Mouse (Mus musculus) lung, adult 18-20 months (tissue): ENCODE measurements around the gene Smad3.
A peak's percentile ranks its signal among the peaks of the same experiment; 100 is the strongest.

ENCODE experiments used
- DNase-seq, 2 experiments: peaks; one replicate each; pipeline ENCODE4 v3.0.0; 2022; ENCODE audit warnings: mixed read lengths in 2 of 2

Gene Smad3

DNA sequence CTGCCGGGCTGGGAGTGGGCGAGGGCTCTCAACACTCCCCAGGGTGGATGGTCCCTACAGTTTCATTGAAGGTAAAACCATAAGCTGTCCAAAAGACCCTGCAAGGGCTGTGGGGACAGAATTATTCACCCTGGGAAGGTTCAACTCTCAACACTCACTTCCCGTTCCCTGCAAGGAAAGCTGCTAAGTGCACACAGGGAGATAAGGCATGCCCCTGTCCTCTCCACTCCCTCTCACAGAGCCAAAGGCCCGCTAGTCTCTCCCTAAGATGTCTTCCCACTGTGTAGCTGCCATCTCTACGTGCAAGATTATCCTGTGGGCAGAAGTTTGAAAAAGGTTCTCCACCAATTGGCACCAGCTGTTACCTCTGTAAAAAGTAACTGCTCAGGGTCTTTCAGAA is 60.2 kb downstream of the Smad3 start:
- DNase-seq = no peak

DNA sequence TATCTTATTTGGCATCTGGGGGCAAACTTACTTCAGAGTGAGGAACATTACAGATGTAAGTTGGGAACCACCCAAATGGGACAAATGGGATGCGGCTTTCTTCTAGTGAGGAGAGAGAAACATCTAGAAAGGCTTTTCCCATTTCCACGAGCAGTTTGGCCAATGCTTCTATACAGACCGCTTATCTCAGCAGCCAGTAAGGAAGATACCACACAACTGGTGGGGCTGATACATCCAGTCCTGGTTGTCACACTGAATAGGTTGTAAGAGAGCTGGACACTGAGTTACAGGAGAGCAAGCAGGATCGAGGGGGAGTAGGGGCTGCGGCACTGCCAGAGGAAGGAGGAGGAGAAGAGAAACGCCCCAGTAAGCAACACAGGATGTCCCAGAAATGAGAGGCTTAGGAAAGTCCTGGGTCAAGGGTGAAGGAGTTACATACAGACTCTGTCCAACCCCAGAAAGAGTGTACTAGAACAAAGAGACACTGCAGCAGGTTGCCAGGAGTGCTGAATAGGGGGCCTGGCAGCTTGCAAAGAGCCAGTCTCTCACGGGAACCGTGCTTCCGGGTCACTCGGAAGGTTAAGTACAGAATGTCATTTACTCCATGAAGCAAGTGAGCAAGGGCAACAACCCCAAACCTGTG is 61.2 kb downstream of the Smad3 start:
- peak in 1 of 2 experiments; percentile 54 for DNase-seq

DNA sequence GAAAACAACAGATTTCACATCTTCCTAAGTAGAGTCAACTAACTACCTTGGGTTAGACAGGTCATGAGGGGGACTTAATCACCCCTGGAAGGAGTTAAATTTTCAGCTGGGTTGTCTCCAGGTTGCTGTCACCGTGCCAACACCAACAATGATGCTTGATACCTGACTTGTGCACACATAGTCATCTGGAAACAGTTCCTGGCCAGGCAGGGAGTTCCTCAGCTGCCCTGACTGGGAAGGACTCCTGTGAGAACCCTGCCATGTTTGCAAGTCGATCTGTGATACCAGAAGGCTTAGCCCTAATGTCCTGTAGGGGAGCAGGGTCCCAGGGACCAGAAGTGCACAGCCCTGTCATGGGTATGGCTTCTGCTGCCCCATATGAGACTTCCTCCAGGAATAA is 65.8 kb downstream of the Smad3 start:
- DNase-seq = no peak

DNA sequence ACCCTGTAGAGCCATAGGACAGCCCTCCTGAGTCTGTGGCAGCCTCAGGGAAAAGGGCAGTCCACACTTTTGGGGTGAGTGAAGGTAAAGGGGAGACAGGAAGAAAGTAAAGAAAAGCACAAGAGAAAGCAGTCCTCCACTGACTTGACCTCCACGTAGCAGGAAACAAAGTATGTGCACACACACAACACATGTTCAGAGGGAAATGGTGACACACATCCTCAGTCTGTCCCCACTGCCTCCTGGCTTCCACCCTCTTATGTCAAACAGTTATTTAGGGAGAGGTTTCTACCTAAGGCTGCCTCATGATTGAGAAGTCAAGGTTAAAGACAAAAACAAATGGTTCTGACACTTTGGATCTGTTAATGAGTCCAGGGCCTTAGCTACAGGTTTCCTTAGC is 67.3 kb downstream of the Smad3 start:
- DNase-seq = no peak

DNA sequence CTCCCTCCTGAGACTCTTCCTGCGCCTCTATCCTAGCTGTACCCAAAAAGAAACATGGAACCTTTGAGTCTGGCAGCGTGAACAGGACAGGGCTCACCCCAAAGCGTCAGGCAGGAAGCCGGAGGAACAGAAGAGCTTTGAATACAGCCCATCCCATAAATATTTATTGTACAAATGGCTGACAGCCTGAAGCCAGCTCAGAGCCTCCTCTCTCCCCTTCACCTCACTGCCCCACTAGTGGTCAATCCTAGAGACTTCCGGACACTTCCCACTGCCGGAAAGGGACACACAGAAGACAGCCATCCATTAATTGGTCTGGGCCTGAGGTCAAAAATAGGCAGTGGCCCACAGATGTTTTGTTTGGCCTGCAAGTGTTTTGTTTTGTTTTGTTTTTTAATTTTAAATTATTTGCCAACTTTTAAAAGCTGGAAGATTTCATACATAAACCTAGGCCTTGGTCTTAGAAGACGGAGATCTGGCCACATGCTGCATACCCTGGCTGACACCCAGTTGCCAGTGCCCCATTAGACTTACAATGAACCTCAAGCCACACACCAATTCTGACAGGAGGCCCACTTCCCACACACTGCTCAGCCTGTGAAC is 70.3 kb downstream of the Smad3 start:
- peak; percentile 37 to 56 for DNase-seq

DNA sequence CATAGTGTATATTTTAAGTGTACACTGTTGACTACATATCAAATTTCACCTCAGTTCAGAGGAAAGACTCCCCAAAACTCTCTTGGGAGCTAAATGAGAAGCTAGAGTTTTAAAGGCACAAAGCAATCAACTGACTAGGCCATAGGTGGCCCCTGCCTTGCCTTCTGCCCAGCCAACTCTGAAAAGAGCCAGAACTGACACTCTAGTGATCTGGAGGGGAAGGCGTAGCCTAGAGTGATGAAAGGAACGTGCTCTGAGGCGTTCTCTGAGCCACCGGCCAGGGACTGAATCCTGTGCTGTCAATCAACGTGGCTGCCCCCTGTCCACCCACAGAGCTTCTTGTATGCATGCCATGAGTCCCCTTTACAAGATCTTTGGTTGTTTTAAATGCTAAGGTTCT is 72.4 kb downstream of the Smad3 start:
- DNase-seq = no peak

DNA sequence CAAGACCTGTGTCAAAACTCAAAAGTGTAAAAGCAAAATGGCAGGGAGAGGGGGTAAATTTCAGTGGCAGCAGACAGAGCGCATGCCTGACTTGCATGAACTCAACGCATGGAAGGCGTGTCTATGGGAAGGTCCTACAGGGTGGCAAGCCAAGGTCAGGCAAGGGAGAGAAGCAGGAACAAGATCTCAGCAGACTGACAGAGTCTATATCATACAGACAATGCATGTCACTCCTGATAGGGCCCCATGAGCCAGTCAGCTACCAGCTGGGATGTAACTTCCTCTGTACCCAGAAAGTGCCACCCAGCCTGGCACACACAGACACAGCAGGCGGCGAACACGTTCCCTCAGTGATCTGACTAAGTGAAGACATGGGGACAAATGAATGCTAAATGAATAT is 73.5 kb downstream of the Smad3 start:
- DNase-seq = no peak

DNA sequence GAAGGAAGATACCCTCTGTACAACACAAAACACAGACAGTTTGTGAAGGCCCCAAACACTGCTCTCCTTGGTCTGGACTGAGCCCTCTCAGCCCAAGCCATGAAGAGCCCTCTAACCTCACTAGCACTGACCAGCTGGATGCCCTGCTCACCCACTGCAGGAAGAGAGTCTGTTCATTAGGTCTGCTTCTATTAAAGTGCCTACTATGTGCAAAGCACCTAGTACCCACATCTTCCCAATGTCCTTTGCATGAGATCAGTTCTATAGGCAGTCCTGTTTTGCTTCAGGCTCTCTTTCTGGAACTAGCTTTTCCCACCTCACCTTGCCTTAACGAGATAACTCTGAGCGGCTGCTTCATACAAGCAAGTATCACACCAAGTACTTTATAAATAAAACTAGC is 74.9 kb downstream of the Smad3 start:
- no peak for DNase-seq

DNA sequence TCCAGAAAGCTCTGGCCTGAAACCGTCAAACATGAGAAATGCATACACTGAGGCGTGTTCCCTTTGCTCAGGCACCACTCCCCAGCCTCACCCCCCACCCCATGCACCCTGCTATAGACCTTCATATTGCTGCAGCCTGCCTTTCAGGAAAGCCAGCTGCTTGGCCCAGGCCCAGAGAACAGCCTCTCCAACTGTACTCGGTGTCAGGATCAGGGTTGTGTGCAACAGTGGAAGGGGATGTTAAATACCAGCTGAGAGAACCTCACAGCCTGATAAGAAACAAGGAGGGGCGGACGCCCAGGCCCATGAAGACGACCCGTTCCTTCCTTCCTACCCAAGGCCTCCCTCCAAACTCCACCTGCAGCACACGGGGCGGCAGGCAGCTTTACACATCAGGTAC is 75.5 kb downstream of the Smad3 start:
- DNase-seq = no peak

DNA sequence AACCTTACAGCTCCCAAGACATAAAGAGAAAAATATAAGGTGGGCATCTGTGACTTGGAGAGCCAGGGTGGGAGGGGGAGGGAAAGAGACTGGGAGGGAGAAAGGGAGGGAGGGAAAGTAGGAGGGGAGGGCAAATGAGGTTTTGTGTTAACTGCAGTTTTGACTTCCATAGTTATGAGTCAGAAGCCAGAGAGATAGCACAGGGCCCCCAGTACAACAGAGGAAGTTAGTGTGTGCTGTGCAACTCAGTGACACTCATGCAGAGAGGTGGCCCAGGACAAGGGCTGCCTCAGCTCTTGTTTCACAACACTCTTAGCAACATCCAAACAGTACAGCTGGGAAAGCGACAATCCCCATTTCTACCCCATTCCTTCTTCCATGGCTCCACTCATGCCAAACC is 79.7 kb downstream of the Smad3 start:
- DNase-seq = peak in 1 of 2 experiments; percentile 32

DNA sequence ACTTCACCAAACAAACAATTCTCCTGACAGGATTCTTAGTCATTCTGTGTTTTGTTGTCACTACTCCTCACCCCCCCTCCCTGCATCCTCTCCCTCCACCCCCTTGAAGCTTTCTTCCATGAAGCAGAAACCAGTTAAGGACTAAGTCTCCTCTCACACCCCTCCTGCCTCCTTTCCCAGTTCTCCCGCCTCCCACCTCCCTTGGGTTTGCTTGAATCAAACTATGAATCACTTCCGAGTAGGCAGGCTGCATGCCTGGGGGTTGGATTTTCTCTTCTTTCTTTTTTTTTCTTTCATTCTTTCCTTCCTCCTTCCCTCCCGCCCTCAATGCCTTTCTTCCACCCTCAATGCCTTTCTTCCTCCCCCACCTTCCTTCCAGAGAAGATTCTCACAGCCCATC is 80.2 kb downstream of the Smad3 start:
- no peak for DNase-seq

DNA sequence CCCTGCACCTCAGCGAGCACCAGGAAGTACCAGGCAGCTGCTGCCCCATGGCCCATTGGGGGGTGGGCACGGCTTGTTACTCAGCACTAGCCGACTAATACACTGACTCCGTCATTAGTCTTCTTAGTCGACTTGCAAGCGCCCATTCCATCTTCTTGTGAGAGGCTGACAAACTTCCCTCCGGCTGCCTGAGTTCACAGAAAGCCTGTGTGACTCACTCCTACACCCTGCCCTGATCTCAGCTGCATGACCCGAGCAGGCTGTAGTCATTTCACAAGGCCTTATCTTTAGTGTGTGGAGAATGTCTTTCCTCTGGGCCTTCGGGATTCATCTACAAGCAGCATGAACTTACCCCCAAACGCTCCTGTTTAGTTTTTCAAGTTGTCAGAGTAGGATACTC is 83.2 kb downstream of the Smad3 start:
- no peak for DNase-seq

DNA sequence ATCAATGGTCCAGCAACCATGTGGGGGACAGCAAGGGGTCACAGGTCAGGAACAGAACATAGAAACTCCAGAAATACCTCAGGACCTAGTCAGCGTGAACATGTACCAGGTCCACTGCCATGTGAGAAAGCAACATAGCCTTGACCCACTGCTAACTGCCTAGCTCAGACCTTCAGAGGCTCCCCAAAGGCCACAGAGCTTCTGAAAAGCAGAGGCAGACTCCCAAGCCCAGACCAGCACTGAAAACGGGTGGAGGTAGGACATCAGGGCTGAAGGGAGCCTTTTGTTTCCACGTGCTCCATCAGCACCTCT is 84.3 kb downstream of the Smad3 start:
- no peak for DNase-seq

DNA sequence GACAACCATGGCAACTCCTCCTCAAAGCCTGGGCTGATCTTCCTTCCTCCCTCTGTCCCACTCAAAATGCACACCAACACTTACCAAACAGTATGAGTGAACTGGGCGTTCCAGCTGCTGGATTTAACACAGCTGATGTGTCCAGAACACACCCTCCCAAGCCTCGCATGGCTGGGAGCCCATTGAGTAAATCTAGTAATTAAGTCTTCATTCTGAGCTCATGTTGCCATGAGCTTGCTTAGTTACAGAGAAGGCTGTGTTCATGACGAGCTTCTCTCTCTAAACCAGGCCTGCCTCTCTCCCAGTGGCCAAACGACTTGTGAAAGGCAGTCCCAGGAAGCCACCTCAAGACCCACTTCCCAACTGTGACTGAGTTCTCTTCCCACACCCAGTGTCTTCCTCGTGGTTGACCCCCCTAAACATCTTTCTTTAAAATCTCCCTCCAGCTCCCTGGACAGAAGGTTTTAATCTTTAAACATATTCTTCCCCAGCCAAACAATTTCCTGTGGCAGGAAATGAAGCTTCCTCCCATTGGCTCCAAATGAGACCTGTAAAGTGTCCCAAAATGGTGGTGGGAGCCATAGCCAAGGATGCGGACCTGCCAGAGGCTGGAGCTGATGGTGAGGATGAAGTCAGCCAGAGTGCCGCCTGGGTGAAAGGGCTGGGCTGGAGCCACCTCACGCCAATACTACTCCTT is 84.8 kb downstream of the Smad3 start:
- peak in 1 of 2 experiments; percentile 43 for DNase-seq

DNA sequence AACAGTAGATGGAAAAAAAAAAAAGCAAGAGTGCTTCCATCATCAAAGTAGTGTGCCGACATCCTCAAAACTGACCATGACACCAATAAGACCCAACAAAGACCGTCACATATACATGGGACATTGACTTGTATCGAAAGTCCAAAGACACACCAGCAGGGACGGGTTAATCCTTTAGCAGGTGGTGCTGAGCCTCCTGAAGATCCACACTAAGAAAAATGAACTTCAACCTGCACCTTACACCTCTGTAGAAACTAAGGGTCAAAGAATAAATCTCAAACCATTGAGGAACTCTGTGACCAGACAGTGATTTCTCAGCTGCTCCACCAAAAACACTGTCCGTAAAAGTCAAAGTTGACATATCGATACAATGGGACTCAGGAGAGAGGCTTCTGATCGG is 88.0 kb downstream of the Smad3 start:
- no peak for DNase-seq

DNA sequence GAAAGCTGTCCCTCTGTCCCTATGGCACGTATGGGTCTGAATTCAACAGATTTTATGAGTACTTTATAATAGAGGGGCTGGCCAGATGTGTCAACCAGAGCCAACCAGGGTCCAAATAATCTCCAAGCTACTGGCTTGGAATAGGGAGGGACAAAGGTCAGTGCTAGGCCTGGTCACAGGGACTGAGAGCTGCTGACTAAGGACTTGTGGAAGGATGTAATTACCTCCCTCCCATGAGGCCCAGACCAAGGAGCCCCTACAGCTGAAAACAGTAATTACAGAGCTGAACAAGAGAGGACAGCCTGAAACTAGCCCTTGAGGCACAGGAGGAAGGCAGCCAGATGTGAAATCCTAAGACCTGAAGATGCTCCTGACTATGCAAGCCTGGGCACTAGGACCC is 89.2 kb downstream of the Smad3 start:
- no peak for DNase-seq

DNA sequence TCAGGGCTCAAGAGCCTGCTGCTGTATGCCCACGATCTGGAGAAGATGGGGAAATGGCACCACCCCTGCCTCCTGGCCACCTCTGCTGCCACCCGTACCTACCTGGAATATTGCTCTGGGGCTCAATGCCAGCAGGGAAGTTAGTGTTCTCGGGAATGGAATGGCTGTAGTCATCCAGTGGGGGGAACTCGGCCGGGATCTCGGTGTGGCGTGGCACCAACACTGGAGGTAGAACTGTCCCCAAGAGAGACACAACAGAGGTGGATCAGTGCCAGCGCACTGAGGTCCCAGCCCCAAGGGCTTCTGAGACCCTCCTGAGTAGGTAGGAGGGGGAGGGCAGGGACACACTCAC is 90.4 kb downstream of the Smad3 start:
- DNase-seq = no peak

DNA sequence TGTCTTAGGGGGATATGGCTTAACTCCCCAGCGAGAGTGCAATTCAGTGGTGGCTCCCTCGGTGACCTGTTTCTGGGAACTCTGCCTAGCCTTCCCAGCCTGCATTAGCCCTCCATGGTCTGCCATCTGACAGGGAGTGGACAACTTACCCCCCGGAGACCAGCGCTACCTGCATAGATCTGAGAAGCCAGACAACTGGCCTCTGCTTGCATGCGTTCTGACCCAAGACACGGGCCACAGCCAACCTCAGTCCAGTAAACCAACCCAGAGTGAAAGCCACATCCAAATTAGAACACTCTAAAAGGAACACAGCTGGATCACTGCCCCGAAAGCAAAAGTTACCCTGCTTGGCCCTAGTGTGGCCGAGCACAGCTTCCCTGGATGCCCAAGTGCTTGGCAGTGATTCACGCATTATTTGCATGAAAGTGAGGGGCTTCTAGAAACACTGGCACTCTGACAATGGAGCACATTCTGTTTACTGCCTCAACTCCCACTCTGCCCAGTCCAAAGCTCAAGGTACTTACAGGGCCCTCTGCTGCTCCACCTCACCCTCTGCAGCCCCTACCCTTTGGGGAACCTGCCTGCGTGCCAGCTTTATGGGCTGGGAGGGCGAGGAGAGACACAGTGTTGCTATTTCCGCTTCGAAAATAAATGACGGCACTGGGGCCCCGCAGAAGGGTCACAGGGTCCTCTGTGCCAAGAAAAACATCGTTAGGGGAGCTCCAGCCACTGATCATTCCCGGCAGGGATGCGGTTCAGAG is 91.0 kb downstream of the Smad3 start:
- DNase-seq = peak in 1 of 2 experiments; percentile 33

DNA sequence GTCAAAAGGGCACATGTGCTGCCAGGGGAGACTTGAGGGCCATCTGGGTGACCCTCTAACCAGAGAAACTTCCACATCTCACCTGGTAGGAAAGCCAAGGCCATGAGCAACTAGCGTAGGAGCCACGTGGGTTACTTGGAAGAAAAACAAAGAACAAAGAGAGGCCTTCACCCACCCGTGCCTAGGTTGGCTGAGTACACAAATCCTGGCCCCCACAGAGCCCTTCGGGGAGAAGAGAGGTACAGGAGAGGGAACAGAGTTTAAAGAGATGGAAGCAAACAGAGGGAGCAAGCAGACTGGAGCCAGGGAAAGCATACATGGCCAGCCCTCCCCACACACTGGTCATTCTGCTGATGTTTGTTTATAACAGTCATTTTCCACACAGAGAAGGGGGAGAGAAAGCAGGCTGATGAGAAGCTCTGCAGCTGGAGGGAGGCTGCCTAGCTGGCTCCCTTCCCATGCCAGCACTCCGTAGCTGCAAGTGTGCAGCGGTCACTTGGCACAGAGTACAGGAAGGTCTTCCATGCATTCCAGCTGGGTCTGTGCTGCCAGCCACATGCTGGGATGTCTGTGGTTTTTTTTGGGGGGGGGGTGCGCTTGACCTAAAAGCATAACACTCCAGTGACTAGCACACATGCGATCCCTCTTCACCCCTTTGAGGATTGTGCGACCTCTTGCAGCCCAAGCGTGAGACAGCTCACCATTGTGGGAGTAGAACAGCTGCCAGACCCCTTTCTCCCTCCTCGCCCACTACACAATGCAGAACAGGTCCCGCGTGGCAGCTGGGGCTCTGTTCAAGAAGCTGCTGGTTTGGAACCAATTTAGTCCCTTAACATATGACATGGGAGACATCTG is 92.8 kb downstream of the Smad3 start:
- peak in 1 of 2 experiments; percentile 20 for DNase-seq

DNA sequence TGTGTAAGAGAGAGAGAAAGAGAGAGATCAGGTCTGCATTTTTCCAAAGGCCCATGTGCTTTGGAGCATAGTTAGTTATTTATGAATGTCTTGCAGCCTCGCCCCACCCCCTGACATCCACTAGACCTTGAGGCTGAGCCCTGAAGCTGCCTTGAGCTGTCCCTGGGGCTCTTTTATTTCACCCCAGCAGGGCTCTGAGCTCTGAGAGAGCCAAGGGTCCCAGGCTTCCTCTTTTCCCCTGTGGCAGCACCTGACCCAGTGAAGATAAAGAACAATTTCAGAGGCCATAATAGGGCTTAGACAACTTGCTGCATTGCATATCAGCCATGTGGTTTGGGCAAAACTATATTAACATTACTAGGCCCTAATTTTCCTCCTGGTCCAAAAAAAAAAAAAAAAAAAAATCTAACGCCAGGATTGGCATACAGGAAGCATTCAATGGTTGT is 93.5 kb downstream of the Smad3 start:
- DNase-seq = no peak

DNA sequence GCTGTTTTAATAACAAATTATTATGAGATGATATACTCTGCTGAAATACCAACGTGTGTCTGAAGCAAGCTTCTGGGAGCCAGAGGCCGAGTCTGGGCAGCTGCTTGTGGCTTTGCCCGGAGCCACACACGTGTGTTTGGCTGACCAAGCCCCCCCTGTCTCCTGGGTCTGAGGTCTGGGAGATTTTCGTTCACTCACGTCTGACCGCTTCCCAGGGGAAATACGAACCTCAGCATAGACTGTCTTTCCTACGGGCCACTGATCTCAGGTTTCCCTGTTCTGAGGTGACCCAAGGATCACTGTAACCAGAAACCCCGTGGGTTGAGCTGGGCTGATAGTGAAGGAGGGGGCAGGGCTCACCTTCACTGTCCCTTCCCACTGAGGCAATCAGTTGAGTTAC is 94.6 kb downstream of the Smad3 start:
- no peak for DNase-seq

DNA sequence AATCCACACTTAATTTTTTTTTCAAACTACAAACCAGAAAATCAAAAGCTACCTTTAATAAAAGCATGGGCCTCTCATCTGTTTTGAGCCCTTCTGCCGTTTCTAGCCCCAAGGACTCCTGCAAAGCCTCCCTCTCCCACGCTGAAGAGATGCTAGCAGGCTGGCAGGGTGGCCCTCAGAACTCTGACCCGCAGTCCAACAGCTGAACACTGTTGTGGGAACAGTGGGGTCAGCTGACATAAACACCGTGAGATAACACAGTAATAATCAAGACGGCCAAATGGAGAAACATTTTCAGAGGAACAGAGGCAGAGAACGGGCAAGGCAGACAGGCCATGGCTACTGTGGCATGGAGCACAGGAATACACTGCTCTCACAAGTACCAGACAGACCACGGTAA is 95.0 kb downstream of the Smad3 start:
- no peak for DNase-seq

DNA sequence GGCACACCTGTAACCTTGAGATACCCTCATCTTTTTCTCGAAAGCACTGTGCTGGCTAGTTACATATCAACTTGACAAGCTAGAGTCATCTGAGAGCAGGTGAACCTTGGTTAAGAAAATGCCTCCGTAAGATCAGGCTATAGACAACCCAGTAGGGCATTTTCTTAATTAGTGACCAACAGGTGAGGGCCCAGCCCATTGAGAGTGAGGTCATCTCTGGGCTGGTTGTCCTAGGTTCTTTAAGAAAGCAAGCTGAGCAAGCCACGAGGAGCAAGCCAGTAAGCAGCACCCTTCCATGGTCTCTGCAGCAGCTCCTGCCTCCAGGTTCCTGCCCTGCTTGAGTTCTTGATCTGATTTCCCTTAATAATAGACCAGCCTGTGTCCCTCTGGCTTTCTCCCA is 97.1 kb downstream of the Smad3 start:
- no peak for DNase-seq
